Mouse (Mus musculus) lung, adult 2 months (tissue): ENCODE measurements around the gene Zfp819.

ENCODE experiments used
- CTCF ChIP-seq: fragments of 200-500 bp; IDR thresholded peaks from 2 replicates; pipeline ENCODE4 v1.5.1; 2011; ENCODE audit warnings: mild to moderate bottlenecking, low read length, control low read depth; ENCODE audit not compliant: insufficient read depth
- POLR2A ChIP-seq: fragments of 200-500 bp; IDR thresholded peaks from 2 replicates; pipeline ENCODE4 v1.6.1; 2011; ENCODE audit warnings: low read depth, mild to moderate bottlenecking, control low read depth, low read length, borderline replicate concordance; ENCODE audit errors: extremely low read depth

- no peak for TF ChIP-seq POLR2A
- no peak for TF ChIP-seq CTCF
Observed at GRCm38 (mm10) chr7:43660002-43660401, 53.0 kb downstream of the Zfp819 start, which contains the start of gene Siglece.
